Mouse (Mus musculus) liver, adult (tissue): ENCODE results near the gene Manbal.

Experiments
- GATA4 ChIP-seq: IDR thresholded peaks from 2 replicates; pipeline ENCODE4 v1.6.1; 2014; ENCODE audit warnings: mild to moderate bottlenecking, low read length; ENCODE audit not compliant: insufficient replicate concordance

The Manbal gene

DNA sequence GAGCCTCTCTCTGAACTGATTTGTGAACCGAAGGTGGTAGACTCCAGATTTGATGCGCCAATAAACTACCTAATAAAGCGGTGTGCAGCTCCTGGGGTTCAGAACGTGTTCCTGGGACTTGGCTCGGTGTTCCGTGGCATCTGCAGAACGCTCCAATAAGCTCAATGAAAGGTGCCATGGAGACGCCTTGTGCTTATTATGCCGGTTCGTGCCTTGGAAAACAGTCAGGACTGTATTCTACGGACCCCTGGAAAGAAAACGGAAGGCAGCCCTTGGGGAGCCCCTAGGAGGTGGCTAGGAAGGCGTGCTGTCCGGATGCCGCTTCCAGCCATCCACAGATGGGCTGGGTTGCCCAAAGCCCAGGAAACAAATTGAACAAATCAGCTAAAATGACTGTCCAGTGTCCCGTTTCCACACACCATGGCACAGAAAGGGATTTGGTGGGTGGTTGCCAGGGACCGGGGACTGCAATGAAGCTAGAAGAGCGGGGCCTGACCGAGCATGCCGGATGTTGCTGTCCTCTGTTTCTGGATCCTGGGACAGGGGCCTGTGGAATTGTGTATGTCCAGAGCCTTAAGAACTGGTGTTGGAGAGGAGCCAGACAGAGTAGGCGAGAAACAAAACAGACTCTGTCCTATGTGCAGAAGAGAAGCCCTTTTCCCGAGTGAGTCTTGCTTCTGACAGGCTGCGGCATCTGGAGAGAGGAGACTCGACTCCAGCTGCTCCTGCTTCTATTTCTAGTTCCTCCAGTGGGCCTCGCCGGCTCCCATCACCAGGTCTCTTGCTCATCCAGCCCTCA, 19.8 kb upstream of the Manbal start, which contains the start of gene Ghrh:
Gene Ghrh (minus strand): TSS at position 146 of the 799 bp plus-strand sequence.
- no peak for TF ChIP-seq GATA4

DNA sequence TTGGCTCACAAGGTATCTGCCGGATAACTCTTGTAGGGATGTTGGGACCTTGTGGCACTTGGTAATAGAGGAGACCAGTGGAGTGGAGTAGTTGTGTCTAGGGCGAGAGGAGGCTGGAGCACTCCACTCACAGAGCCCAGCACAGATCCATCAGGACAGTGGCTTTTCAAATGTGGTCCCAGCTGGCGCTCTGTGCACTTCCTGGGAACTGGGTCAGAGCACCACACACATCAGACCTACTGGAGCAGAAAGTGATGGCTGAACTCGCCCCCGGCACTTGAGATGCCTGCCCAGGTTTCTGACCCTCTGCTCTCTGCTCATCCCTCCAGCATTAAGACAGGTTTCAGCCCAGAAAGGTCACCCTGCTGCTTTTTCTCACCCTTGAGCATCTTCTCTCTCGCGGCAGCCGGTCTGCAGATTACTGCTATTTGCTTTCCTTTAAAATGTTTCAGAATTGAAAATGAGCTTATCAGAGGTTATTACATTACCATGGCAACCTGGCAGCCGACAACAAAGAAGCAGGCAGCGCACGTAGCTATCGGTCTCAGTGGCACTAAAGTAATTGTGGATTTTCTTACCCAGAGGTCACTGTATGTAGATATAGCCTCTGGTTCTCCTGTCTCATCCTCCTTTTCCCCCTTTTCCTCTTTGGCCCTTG, 18.1 kb upstream of the Manbal start:
- no peak for TF ChIP-seq GATA4

DNA sequence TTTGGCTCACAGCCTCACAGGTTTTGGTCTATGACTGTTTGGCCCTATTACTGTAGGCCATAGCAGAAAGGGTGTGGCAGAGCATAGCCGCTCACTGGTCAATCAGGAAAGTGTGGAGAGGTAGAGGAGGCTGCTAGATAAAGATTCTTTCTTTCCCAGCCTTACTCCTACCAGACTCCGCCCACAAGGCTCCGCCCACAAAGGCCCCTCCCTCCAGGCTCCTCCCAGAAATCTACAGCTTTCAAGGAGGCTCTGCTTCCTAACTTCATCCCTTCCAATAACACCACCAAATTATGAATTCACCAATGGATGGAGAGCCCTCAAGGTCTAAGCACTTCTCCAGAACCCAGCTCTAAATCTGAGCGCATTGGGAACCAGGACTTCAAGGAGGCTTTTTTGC, 14.2 kb upstream of the Manbal start:
- no peak for TF ChIP-seq GATA4

DNA sequence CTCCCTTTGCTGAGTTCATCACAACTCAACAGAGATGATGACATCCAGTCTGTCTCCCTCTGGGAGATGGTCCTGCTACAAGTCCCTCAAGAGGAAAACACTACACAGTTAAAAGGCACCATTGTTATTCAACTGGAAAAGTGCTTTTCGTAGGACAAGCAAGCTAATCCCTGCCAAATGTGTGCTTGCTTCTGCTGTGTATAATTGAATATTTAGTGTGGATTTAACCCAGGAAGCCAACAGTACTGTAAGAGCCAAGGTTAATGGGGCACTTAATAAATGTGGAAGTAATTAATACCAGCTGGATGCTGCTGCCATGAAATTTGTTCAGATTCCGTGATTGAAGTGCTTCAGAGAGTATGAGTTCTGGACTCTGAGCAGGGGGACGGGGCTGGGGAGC, 13.3 kb upstream of the Manbal start:
- TF ChIP-seq GATA4: no peak

DNA sequence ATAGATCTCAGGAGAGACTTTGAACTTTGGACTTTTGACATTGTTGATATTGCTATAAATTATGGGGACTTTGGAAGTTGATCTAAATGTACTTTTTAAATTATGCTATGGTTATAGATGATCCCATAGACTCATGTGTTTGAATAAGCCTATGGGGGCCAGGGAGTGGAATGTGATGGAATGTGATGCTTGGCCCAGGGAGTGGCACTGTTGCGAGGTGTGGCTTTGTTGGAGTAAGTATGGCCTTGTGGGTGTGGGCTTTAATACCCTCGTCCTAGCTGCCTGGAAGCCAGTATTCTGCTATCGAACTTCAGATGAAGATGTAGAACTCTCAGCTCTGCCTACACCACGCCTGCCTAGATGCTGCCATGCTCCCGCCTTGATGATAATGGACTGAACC, 7.4 kb upstream of the Manbal start:
- no peak for TF ChIP-seq GATA4

DNA sequence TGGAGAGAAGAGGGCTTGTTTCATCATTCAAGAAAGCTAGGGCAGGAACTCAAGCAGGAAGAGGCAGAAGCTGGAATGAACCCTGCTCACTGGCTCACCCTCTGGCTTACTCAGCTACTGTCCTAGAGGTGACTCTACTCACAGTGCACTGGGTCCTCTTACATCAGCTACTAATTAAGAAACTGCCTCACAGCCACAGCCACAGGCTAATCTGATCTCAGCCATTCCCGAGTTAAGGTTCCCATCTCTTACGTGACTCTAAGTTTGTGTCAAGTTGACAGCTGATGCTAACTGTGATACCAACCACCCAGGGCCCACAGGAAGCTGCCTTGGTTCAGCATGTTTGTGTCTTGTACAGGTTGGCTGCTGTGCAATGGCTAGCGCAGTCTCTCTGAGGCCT, 4.4 kb upstream of the Manbal start:
- TF ChIP-seq GATA4: no peak

DNA sequence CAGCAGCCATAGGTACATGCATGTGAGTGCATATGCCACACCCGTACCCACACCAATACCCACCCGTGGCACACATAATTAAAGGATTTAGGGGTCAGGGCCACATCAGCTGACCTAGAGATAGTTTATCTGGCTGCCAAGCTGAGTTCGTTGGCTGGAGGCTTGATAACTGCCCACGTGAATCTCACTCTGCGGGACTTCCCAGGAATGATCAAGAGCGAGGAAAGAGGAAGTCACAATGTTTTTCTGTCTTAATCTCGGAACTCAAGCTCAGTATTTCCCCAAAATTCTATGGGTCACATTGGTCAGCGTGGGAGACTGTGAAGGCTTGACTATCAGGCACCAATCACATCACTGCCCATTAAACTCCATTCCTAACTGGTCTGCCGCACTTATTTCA, 632 bp upstream of the Manbal start:
- no peak for TF ChIP-seq GATA4

DNA sequence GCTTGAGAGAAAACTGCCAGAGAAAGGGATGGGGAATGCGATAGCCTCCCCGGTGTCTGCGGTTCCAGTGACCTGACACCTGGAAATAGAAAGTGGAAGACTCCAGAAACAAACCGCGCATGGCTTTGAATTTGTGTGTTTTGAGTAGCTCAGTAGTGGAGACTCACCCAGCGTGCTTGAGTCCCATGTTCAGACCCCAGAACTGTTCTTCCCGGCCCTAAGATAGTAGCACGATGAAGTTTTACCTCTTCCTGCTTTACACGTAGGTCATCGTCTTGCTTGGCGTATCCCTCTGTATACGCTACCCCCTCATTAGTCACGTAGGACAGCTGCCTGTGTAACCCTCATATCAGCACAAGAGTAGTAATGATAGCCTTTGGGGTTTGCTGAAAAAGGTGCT, 597 bp downstream of the Manbal start:
- no peak for TF ChIP-seq GATA4

DNA sequence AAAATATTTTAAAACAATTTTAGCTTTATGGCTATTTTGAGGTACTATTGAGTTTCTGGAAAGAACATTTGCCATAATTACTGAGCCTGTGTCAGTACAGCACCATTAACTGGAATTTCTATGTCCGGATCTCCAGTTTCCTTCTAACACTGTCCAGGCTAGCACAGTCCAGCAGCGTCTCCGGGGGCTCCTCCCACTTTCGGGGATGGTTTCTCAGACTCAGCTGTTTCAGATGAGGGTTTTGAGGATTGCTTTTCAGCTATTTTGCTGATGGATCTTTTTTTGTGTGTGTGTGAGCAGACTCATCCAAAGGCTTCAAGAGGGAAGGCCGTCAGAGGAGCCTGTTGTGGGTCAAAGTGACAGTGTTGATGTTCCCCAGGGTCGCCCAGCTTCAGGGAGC, 4.3 kb downstream of the Manbal start:
- TF ChIP-seq GATA4: no peak

DNA sequence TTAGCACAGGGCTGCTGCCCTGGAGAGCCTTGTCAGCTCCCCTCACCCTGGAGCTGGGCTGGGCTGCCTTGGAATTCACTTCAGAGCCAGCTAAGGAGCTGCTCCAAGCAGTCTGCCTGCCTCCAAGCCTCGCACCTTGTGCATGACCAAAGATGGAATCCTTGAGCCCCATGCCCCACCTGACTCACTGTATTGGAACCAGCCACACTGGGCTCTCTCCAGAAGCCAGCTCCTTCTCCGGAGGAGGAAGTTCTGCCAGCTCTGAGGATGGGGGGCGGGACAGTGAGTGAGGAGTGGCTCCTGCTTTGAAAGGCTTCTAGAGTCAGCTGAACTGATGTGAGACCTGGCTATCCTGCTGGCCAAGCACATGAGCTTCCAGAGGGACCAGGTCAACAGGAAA, 6.3 kb downstream of the Manbal start:
- TF ChIP-seq GATA4: no peak

DNA sequence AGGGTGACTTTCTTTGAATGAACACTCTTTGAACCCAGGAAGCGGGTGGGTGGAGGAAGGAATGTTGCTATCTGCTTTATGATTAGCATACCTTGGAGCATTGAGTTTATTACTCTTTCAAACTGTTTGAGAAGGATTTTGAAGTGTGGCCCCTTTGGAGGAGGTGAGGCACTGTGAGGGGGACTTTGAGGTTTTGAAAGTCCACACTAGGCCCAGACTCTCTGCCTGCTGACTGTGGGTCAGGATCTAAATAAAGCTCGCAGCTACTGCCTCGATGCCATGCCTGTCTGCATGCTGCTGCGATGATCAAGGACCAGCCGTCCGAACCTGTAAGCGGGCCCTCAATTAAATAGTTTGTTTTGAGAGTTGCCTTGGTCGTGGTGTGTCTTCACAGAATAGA, 7.7 kb downstream of the Manbal start:
- no peak for TF ChIP-seq GATA4

DNA sequence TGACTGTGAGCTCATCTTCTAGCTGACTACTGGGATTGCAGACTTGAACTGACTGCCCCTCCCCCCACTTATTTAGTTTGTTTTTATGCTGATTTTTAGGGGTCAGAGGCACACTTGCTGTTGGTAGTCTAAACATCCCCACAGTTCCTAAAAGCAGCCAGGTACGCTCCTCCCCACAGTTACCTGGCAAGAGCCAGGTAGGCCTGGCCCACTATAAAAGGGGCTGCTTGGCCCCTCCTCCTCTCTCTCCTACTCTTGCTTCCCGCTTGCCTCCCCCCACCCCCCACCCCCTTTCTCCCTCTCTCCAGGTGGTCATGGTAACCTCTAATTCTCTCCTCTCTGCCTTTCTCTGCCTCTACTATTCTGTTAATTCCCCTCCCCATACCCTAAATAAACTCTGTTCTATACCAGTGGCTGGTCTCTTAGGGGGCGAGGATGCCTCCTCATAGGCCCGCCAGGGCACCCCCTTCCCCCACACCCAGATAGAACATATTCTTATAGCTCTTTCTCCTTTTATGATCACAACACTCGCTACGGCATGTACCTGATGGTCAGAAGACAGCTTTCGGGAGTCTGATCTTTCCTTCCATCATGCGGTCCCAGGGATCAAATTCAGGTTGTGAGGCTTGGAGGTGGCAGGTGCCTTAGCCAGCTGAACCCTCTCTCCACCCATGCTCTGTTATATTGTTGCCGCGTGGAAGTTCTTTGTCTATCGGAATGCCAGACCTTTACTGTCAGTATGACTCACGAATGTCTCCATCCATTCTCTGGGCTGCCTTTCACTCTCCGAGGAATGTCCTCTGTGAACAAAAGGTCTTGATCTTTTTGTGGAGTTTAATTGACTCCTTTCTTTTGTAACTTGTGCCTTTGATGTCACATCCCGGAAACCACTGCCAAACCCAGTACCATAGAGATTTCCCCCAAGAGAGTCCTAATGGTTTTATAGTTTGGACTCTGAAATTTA, 8.7 kb downstream of the Manbal start:
- TF ChIP-seq GATA4: no peak

DNA sequence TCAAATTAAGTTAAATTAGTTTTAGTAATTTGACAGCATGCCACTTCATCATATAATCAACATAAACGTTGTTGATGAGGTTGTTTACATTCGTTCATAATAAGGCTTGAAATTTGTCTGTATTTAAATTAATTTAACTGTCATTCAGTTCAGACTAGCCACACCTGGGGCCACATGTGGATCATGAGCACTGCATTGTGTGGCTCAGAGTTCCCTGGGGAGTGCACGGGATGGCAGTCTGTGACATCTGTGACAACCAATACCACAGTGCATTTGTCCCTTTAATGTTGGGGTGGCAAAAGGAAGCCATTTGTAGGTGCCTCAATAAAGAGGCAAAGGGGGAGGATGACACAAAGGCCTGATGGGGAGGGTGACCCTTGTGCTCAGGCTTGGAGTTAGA, 9.6 kb downstream of the Manbal start:
- no peak for TF ChIP-seq GATA4

DNA sequence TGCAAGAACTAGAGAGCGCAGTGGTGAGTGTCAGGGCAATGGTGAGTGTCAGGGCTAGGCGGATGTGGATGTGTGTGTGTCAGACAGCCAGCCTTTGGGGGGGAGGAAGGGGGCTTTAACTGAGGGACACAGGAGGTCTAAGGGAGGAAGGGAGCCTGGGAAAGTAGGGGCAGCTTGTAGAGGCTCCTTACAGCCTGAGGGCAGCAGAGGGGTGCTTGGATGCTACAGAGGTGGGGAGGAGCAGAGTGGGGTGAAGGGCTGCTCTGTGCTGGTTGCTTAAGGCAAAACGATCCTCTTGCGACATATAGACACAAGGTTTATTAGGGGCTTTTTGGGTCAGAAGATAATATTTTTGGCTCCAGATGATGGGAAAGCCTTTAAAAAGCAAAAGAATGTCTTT, 17.4 kb downstream of the Manbal start:
- no peak for TF ChIP-seq GATA4

DNA sequence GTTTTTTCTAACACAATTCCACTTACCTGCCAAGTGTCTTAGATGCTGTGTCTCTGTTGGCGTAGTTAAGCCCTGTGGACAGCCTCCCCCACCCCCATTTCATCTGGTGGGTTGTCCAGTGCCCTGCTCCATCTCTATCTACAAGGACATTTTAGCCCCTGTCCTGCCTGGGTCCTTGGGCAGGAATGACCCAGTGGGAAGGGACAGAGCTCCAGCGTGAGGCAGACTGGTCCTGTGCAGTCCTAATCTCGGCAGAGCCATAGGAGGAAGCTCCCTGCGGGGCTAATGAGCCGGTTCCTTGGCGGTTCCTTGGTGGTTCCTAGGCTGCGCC, 22.2 kb downstream of the Manbal start:
- TF ChIP-seq GATA4: no peak

DNA sequence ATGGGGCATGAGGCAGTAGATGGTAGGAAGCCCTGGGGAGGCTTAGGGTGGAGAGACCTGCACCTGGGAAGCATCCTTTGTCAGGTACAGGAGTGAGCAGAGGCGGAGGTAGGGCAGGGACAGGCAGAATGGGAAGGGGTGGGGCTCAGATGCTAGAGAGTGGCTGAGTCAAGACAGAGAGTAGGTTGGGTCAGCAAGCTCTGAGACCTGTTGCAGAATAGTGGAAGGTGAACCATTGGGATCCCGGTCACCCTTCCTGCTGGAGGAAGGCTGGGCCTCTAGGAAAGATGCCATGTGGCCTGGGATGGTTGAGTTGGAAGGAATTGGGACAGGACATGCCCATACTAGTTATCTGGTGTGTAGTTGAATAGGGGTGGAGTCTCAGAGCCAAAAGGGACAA, 24.9 kb downstream of the Manbal start:
- TF ChIP-seq GATA4: no peak
